Mouse (Mus musculus) left cerebral cortex, adult 11 months (tissue): ENCODE data around the gene Apoc1.
A peak's percentile ranks its signal among the peaks of the same experiment; 100 is the strongest.

Experiments
- DNase-seq: peaks from one replicate; pipeline ENCODE4 v3.0.0; 2022; ENCODE audit warnings: low spot score

The Apoc1 gene

DNA sequence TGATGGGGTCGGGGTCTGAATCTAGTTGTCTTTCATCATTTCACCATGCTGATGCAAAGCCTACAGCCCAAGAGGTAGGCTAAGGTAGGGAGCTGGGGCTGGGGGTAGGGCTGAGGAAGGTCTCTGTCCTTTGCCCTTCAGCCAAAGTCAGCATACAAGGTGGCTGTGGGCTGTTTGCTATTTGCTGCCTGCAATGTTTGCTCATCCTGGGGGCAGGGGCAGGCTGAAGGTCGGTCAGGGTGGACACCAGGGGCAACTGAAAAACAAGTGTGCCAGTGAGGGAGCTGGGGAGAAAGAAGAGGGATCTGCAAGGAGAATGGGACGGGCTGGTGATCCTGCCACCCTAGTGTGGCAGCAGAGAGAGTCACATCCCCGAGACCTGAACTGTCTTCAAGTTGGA is 7.1 kb downstream of the Apoc1 start:
- no peak for DNase-seq

DNA sequence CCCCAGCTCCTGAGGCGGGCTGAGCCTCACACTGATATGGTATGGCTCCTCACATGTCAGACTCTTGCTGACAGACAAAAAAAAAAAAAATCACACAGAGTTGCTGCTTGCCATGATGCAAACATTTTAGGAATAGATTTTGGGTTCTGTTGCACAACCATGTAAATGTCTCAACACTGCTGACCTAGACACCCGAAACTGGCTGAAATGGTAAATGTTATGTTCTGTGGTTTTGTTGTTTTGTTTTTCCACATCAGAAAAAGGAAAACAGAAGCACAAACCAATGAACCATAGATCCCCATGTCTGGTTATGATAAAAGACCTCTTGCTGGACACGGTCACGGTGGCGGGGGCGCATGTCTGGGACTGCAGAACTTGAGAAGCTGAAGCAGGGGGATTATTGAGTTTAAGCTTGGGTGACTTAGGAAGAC is 8.7 kb downstream of the Apoc1 start:
- no peak for DNase-seq

DNA sequence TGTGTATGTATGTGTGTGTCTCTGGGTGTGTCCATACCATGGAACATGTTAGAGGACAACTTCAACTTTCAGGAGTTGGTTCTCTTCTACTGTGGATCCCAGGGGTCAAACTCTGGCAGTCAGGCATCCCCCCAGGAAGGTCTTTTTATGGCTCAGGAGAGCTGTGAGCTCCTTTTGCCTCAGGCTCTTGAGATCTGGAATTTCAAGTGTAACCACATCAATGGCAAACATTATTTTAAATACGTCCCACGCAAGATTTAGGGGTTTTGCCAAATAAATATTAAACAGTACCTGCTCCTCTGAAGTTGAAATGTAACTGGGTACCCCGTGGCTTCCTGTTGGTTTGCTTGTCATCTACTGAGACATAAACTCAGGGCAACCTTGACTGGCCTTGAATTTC is 9.5 kb downstream of the Apoc1 start:
- DNase-seq: no peak

DNA sequence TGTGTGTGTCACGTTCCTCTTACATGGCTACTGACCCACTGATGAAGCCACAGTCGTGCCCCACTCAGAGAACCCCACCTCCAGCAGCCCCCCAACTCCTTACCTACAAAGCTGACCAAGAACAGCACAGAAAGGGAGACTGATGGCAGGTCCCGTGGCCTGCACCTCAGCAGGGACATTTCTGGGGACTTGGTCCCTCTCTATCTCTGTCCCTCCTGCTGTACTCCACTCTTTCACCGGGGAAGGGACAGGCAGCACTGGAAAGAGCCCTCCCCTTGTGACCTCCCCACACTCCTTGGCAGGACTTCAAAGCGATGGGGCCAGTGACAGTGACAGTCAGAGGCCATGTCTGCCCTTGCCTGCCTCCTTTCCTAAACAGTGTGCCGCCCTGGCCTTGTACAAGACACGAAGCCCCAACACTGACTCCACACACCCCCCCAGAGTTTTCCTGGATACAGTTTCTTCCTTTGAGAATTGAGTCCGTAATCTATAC is 11.2 kb downstream of the Apoc1 start, which contains the start of the genes Gm44805 and Apoc4:
Gm44805 (minus strand) TSS at position 222 of the 493 bp plus-strand sequence.
Apoc4 (minus strand) TSS at position 278 of the 493 bp plus-strand sequence.
- DNase-seq: no peak

DNA sequence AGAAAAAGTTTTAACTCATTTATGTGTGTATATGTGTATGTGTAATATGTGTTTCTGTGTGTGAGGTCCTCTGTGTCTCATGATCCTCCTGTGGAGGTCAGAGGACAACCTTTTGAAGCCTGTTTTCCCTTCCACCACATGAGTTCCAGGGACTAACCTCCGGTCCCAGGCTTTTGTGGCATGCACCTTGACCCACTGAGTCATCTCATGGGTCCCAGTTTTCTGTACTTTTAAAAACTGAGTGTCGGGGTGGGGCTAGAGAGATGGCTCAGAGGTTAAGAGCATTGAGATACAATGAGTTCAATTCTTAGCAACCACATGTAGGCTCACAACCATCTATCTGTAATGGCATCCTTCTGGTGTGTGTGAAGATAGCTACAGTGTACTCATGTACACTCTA is 11.8 kb downstream of the Apoc1 start:
- DNase-seq: no peak

DNA sequence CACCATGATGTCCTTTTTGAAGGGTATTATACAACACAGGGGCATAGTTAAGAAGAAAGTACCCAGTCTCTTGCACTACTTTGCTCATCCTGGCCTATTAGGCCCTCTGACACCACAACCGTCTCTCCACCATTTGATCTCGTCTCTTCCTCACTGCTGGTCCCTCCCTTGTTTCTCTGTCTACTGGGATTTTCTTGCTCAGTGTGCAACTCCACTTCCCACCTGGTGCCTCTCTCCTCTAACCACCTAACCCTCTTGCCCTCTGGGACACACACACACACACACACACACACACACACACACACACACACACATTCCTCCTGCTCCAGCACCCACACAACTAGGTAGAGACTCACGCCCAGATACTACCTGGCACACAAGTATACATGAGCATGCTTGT is 13.6 kb downstream of the Apoc1 start:
- DNase-seq: no peak

DNA sequence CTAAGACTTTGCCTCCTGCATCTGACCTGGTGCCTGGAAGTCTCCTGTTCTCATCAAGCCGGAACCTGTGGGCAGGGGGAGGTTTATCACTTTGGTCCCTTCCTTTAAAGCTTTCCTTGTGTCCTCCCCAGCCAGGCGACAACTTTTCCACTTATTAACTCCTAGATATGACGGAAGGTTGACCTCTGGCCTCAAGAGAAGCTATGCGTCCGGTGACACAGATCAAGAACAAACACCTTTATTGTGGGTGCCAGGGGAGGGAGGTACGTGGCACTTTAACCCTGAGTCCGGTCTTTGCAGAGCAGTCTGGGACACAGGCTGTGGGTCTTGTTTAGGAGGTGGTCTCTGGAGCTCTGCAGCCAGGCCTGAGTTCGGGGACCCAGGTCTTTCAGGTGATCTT is 14.6 kb downstream of the Apoc1 start, which contains the start of gene Apoc2:
Apoc2 (minus strand) TSS at position 70 of the 400 bp plus-strand sequence.
- DNase-seq: no peak

DNA sequence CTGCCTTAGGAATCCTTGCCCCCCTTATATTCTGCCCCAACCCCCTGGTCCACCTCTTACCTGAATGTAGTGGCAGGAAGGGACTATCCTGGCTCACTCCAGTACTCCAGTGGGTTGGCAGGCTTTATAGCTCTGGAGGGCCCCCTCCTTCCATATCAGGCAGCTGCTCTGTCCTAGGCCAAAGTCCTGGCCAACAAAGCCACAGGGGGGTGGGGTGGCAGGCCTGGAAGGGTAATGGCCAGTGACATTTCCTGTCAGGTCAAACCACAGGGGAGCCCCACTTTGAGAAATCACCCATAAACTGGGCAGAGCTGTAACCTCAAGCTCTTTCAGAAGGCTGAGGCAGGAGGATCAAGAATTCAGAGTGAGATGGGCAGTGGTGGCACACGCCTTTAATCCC is 15.8 kb downstream of the Apoc1 start:
- no peak for DNase-seq

DNA sequence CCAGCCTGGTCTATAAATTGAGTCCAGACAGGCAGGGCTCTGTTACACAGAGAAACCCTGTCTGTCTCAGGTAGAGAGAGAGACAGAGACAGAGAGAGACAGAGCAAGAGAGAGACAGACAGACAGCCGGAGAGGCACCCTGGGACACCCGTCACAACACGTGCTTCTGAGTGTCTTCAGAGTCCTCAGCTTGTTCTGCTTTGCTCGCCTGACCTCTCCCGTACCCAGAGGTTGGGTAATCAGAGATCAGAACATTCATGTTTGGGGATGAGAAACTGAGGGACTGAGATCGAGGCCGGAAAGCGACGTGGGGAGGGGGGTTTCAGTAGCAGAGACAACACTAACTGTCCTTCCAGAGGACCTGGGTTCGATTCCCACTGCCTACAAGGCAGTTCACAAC is 16.6 kb downstream of the Apoc1 start:
- no peak for DNase-seq

DNA sequence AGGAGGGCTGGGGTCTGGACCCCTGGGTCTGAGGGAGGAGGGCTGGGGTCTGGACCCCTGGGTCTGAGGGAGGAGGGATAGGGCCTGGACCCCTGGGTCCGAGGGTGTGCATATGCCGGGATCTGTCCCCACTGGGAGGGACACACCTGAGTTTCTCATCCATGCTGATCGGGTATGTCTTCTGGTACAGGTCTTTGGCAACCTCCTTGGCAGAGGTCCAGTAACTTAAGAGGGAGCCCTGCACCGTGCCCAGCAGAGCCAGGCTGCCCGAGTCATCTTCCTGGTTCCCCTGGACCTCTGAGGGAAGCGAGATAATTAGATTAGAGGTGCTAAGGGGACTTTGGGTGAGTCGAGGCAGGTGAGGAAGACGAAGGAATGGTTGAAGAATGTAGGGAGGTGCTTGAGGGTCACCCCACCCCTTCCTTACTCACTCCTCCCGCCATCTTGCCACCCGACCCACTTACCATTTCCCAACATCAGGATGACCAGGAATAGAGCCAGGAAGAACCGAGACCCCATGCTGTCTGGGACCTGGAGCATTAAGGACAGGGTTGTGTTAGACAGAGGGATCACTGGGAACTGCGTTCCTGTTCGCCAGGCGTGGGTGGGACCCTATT is 19.3 kb downstream of the Apoc1 start:
- DNase-seq: no peak

DNA sequence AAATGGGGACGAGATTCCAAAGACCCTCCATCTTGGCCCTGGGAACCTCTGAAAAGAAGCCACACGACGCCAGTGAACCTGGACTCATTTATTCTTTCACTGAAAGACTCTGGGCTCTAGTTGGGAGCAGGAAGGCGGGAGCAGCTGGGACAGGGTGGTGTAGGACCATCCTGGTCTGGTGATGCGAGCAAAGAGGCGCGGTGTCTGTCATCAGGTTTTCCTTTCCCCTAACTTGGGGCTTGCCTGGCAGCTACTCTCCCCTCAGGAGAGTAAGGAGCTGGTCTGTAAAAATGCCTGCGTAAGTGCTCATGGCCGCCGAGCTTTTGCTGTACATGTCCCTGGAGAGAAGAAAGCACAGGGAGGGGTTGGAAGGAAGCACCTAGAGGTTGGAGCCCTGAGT is 20.9 kb downstream of the Apoc1 start:
- DNase-seq: no peak

DNA sequence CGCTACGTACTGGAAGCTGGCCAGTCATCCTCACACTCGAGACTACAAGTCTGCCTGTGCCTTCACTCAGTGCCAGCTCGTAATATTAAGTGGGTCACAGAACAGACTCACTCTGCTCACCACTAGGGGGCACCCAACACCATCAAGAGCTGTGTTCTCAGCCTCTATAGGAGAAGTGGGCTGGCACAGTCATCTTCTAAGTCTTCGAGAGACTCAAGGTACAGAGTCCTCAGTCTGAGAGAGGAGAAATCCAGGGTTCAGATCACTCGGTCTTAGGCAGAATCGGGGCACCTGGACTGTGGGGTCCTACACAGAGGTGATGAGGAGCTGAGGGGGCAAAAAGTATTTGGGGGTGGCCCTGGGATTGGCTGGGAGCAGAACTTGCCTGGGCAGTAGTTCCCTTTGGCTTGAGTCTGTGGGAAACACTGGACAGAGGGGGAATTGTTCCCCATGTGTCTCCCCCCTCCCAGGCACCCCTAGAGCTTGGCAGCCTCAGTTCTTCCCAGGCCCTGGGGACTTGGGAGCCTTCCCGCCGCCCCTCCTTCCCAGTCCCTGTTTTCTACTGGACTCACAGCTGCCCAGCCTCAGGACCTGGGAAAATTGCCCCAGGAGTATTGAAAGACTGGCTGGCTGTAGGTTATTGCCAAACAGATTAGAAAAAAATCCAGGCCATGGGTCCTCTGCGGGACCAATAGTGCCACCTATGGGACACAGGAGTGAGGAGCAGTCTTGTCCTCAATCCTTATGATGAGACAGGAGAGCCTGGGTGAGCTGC is 23.3 kb downstream of the Apoc1 start:
- peak; percentile 93 for DNase-seq

DNA sequence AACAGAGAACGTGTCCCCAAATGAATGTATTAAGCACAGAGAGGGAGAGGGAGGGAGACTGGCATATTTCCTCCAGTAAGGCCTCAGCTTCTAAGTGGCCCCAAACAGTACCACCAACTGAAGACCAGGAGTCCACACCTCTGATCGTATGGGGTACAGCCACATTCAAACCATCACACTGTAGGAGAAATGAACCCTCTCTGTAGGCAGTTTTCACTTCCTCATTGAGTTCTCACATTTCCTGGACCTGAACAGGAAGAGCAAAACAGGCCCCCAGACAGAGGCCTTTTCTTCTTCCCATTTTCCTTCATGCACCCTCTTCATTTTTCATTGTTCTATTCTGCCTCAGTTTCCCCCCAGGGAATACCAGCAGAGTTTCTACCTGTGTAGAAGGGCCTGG is 25.0 kb downstream of the Apoc1 start:
- no peak for DNase-seq

DNA sequence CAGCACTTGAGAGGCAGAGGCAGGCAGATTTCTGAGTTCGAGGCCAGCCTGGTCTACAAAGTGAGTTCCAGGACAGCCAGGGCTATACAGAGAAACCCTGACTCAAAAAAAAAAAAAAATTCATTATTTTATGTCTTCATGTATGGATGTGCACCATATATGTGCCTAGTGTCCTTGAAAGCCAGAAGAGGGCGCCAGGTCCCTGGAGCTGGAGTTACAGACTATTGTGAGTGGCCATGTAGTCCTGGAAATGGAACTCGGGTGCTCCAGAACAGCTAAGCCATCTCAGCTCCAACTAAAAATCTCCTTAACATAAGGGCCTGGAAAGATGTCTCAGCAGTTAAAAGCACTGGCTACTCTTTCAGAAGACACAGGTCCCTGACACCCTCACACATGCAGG is 25.7 kb downstream of the Apoc1 start:
- no peak for DNase-seq

DNA sequence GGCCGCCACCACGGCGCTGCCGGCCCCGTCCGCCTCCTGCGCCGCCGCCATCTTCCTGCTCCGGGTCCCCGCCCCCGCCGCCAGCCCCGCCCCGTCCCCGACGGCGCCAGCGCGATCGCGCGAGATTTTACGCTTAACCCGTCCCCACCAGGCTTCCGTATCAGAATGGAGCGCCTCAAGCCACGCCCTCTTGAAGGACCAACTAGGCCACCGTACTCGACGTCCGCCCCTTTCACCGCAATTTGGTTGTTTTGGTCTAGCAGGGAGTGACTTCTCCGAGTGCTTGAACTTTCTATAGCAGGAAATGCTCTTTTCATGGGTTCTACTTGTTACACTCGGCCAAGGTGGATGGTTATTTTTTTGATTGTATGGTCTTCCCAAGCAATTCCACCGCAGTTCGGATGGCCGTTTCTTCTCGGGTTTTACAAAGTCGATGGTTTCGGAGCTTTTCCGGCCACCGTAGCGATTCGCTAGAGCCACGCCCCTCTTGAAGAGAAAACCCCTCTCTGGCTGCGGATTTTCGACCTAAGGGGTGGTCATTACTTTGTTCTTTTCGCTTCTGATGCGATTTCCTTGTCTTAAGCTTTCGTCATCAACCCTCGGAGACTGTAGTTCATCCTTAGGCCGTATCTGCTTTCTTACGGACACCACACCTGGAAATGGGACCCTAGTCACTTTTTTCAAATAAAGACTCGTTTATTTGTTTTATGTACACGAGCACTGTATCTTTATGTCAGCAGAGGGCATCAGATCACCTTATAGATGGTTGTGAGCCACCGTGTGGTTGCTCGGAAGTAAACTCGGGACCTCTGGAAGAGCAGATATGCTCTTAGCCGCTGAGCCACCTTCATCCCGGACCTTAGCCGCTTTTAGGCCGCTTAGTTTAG is 27.3 kb downstream of the Apoc1 start, which contains the start of gene Clptm1:
Clptm1 (minus strand) TSS at position 79 of the 887 bp plus-strand sequence.
- peak; percentile 95 for DNase-seq

DNA sequence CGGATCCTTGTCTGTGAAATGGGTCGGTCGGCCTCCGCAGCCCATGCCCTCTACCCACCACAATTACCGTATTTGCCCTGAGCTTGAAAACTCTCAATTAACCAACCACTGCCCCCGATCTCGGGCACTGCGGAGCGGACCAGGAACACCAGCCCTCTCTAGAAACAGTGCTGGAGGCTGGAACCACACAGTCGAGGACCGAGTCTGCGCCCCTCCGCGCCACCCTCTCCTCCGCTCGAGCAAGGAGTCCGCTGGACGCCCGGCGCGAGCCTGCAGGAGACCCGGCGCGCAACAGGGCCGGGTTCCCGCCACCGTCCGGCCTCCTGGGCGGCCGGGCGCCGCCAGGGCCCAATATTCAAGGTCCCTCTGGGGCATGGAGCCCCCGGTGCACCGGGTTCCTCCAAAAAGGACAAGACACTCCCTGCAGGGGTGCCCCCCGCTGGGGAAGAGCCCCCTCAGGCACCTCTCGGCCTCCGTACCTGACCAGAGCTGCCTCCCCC is 28.0 kb downstream of the Apoc1 start:
- no peak for DNase-seq

DNA sequence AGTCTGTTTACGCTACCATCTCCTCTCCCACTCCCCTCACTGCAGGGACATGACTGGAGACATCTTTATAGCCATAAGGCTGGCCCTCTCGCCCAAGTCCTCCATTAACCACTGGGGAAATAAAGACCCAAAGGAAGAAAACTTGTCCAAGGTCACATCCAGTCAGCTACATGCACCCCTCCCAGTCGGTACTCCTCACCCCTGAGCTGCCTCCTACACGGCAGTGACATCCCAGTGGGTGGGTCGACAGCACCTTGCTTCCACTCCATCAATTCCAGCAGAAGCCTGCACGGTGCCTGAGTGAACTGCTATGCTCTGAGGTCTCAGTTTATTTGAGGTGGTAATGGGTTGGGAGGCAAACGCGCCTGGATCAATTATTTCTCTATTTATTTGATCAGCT is 28.5 kb downstream of the Apoc1 start:
- DNase-seq: no peak

DNA sequence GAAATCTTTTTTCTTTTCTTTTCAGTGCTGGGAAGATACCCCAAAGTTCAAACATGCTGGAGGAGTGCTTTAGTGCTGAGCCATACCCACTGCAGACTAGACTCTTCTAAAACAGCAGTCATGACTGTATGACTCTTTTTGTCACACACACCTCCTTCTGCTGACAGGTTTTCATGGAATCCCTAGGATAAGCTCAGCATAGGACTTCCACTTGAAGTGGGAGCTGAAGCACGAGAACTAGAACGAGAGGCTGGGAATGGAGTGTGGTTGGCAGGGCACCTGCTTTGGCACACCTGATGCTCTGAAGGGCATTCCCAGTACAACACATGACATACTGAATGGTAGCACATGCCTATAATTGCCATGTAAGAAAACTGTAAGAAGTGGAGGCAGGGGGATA is 39.8 kb downstream of the Apoc1 start:
- DNase-seq: no peak

DNA sequence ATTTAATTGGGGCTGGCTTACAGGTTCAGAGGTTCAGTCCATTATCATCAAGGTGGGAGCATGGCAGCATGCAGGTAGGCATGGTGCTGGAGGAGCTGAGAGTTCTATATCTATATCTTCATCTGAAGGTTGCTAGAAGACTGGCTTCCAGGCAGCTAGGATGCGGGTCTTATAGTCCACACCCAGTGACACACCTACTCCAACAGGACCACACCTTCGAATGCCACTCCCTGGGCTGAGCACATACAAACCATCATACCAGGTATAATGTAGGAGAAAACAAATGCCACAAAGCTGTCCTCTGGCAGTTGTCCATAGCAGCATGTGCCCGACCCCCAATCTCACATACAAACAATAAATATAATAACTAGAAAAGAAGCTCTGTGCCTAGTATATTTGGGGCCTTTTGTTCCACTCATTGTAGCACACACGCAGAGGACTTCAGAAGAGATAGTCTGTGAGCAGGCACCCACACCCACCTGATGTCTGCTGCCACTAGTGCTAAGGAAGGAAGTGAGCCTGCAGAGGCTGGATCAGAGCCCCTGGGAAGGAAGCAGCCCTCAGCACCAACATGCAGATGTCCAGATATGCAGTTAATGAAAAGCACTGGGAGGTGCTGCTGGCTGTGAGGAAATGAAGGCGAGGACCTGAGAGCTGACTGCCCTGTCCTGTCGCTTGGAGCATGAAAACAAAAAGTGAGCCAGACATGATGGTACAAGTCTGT is 41.2 kb downstream of the Apoc1 start:
- DNase-seq: no peak

DNA sequence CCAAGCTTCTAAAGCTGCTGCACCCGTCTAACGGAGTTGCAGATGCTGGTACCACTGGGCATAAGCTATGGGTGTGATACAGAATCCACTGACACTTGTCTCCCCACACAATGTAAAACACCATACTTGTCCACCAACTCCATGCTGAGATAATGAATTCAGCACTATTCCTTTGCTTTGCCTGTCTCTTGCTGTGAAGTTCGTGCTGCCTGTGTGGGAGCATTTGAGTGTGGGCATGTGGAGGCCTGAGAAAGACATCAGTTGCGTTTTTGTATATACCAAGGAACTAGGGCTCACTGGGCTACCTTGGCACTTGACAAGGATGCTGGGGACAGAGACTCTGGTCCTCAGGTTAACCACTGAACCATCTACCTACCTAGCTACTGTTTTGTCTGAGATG is 51.2 kb downstream of the Apoc1 start:
- DNase-seq: no peak
